Mouse (Mus musculus): Measurements from ENCODE around the gene Fap. TPM values are rescaled to one million over a fixed set of nuclear protein-coding genes. Genes with fewer than 3 reads are reported as not detected.

Fap gene
- polyA plus RNA-seq, 1 experiment from 2014 or later, result 11.7 TPM

GRCm38 (mm10) chr2:62556349-62556748 lies 17.5 kb downstream of the Fap start:
- no peaks in the 10 kb centered on the region for H3K4me1 ChIP-seq (ENCODE audit: control insufficient read depth, insufficient read depth, low read length)
- H3K27me3 ChIP-seq (ENCODE audit: control insufficient read depth, insufficient read depth, low read length), result no peaks in the 10 kb centered on the region
- 93% methylated on average over 9 of the region's 9 CpGs for WGBS
- no peak for ATAC-seq (ENCODE audit: insufficient read depth, low FRiP score, low TSS enrichment)
- no peaks in the 10 kb centered on the region for H3K9me3 ChIP-seq (ENCODE audit: control insufficient read depth, low read length)
- H3K27ac ChIP-seq (ENCODE audit: low read depth, low read length), result no peak overlapping the region
- H3K36me3 ChIP-seq (ENCODE audit: control insufficient read depth, insufficient read depth, low read length), result no peaks in the 10 kb centered on the region
- H3K4me3 ChIP-seq (ENCODE audit: low read depth, low read length), result no peak overlapping the region
- DNase-seq (ENCODE audit: low spot score), result no peak
- H3K4me2 ChIP-seq (ENCODE audit: low read depth), result no peak overlapping the region
- no peak overlapping the region for H3K9ac ChIP-seq (ENCODE audit: low read length)

- no peaks in the 10 kb centered on the region for H3K4me1 ChIP-seq (ENCODE audit: control insufficient read depth, insufficient read depth, low read length)
- no peak overlapping the region for H3K4me2 ChIP-seq (ENCODE audit: low read depth)
- H3K9me3 ChIP-seq (ENCODE audit: control insufficient read depth, low read length), result no peaks in the 10 kb centered on the region
- no peak overlapping the region for H3K27ac ChIP-seq (ENCODE audit: low read depth, low read length)
- no peaks in the 10 kb centered on the region for H3K36me3 ChIP-seq (ENCODE audit: control insufficient read depth, insufficient read depth, low read length)
- no peak overlapping the region for H3K9ac ChIP-seq (ENCODE audit: low read length)
- WGBS, result 86% methylated on average over 3 of the region's 3 CpGs
- ATAC-seq (ENCODE audit: insufficient read depth, low FRiP score, low TSS enrichment) (no peak), DNase-seq (ENCODE audit: low spot score) (no peak)
- no peaks in the 10 kb centered on the region for H3K27me3 ChIP-seq (ENCODE audit: control insufficient read depth, insufficient read depth, low read length)
- H3K4me3 ChIP-seq (ENCODE audit: low read depth, low read length), result no peak overlapping the region
Observed at GRCm38 (mm10) chr2:62549659-62550058, 24.2 kb downstream of the Fap start.

GRCm38 (mm10) chr2:62549131-62549530 lies 24.7 kb downstream of the Fap start:
- no peaks in the 10 kb centered on the region for H3K27me3 ChIP-seq (ENCODE audit: control insufficient read depth, insufficient read depth, low read length)
- no peak for DNase-seq (ENCODE audit: low spot score)
- H3K4me3 ChIP-seq (ENCODE audit: low read depth, low read length), result no peak overlapping the region
- ATAC-seq (ENCODE audit: insufficient read depth, low FRiP score, low TSS enrichment), result no peak
- 90% methylated on average over 4 of the region's 4 CpGs for WGBS
- H3K36me3 ChIP-seq (ENCODE audit: control insufficient read depth, insufficient read depth, low read length), result no peaks in the 10 kb centered on the region
- no peaks in the 10 kb centered on the region for H3K4me1 ChIP-seq (ENCODE audit: control insufficient read depth, insufficient read depth, low read length)
- H3K27ac ChIP-seq (ENCODE audit: low read depth, low read length), result no peak overlapping the region
- H3K9me3 ChIP-seq (ENCODE audit: control insufficient read depth, low read length), result no peaks in the 10 kb centered on the region
- no peak overlapping the region for H3K9ac ChIP-seq (ENCODE audit: low read length)
- H3K4me2 ChIP-seq (ENCODE audit: low read depth), result no peak overlapping the region

DNA sequence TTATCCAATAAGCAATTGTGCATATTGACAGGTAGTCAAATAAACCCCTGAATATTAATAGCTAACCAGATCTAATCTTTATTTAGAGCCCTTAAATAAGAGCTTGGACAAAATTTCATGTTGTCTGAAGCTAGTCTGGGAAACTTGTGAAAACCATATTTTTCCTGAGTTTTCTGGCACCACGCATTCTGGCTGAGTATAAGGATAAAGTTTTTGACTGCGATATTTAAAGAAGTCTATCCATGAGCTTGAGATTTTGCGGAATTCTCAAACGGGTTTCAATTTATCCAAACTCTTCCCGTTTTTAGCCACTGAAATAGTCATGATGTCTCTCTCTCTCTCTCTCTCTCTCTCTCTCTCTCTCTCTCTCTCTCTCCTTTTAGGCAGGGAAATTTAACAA lies 25.8 kb downstream of the Fap start:
- H3K4me3 ChIP-seq (ENCODE audit: low read depth, low read length), result no peak overlapping the region
- DNase-seq (ENCODE audit: low spot score) (no peak), ATAC-seq (ENCODE audit: insufficient read depth, low FRiP score, low TSS enrichment) (no peak)
- WGBS, result 93% methylated on average over 5 of the region's 5 CpGs
- H3K4me2 ChIP-seq (ENCODE audit: low read depth), result no peak overlapping the region
- no peaks in the 10 kb centered on the region for H3K4me1 ChIP-seq (ENCODE audit: control insufficient read depth, insufficient read depth, low read length)
- H3K9ac ChIP-seq (ENCODE audit: low read length), result no peak overlapping the region
- H3K27ac ChIP-seq (ENCODE audit: low read depth, low read length), result no peak overlapping the region
- H3K36me3 ChIP-seq (ENCODE audit: control insufficient read depth, insufficient read depth, low read length), result no peaks in the 10 kb centered on the region
- H3K27me3 ChIP-seq (ENCODE audit: control insufficient read depth, insufficient read depth, low read length), result no peaks in the 10 kb centered on the region
- no peaks in the 10 kb centered on the region for H3K9me3 ChIP-seq (ENCODE audit: control insufficient read depth, low read length)

DNA sequence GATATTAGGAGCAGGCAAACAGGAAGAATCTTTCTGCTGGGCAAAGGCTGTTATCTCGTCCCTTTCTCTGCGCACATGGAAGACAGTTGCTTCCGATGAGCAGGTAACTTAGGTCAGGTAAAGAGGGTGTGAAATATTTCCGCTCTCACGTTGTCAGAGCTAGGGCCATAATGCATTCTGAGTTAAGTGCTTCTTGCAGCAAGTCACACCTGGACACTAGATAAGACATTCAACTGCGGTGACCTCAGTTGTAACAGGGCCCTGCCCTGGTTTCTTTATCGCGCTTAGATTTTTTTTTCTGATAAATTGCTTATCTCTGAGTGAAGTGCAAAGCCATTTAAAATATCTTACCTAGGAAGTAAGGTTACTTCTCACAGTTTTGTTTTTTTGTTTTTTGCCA lies 38.4 kb downstream of the Fap start:
- Histone ChIP-seq H3K9me3 (ENCODE audit: control insufficient read depth, low read length) (no peaks in the 10 kb centered on the region), H3K4me2 (ENCODE audit: low read depth) (no peak overlapping the region), H3K4me3 (ENCODE audit: low read depth, low read length) (no peak overlapping the region), H3K36me3 (ENCODE audit: control insufficient read depth, insufficient read depth, low read length) (no peaks in the 10 kb centered on the region), H3K27ac (ENCODE audit: low read depth, low read length) (no peak overlapping the region), H3K27me3 (ENCODE audit: control insufficient read depth, insufficient read depth, low read length) (no peaks in the 10 kb centered on the region), H3K4me1 (ENCODE audit: control insufficient read depth, insufficient read depth, low read length) (no peaks in the 10 kb centered on the region), H3K9ac (ENCODE audit: low read length) (no peak overlapping the region)
- ATAC-seq (ENCODE audit: insufficient read depth, low FRiP score, low TSS enrichment), result no peak
- WGBS, result 96% methylated on average over 8 of the region's 8 CpGs
- DNase-seq (ENCODE audit: low spot score), result no peak

DNA sequence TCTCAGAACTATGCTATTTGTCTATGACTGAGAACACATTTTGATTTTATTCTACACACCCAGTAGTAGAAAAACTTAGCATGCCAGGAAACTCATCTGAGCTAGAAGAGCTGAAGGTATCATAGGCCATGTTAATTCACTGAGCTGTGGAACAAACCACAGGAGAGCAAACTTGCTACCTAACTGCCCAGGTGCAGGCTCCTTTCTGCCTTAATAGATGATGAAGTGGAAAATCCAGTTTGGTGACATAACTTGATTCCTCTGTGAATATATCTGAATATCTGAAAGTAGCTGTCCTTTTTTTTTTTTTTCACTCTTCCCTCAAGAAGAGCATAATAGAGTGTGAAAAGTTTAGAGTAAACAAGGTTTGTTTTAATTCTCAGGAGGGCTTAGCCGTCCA lies 42.8 kb downstream of the Fap start:
- Histone ChIP-seq H3K27me3 (ENCODE audit: control insufficient read depth, insufficient read depth, low read length) (no peaks in the 10 kb centered on the region), H3K4me1 (ENCODE audit: control insufficient read depth, insufficient read depth, low read length) (no peaks in the 10 kb centered on the region), H3K9ac (ENCODE audit: low read length) (no peak overlapping the region), H3K27ac (ENCODE audit: low read depth, low read length) (no peak overlapping the region), H3K4me3 (ENCODE audit: low read depth, low read length) (no peak overlapping the region), H3K36me3 (ENCODE audit: control insufficient read depth, insufficient read depth, low read length) (no peaks in the 10 kb centered on the region), H3K4me2 (ENCODE audit: low read depth) (no peak overlapping the region), H3K9me3 (ENCODE audit: control insufficient read depth, low read length) (no peaks in the 10 kb centered on the region)
- ATAC-seq (ENCODE audit: insufficient read depth, low FRiP score, low TSS enrichment) (no peak), DNase-seq (ENCODE audit: low spot score) (no peak)
- 71% methylated on average over 1 of the region's 1 CpGs for WGBS

DNA sequence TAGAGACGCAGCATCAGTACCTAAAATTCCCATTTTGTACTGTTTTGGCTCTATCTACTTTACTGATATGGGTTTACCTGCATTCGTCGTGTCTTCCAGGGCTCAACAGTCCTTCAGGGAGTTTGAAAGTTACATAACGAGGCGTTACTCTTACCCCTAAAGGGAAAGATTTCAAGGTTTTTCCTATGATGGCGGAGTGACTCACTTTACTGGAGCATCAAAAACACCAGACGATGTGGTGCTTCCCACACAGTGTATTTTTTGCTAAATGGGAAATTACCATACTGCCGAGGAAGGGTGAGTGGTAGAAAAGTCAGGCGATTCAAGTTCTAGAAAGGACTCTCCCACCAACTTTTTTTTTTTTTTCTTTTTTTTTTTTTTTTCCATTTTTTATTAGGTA lies 47.5 kb downstream of the Fap start:
- H3K27ac ChIP-seq (ENCODE audit: low read depth, low read length), result no peak overlapping the region
- ATAC-seq (ENCODE audit: insufficient read depth, low FRiP score, low TSS enrichment) (no peak), DNase-seq (ENCODE audit: low spot score) (no peak)
- H3K9ac ChIP-seq (ENCODE audit: low read length), result no peak overlapping the region
- 95% methylated on average over 9 of the region's 9 CpGs for WGBS
- no peaks in the 10 kb centered on the region for H3K27me3 ChIP-seq (ENCODE audit: control insufficient read depth, insufficient read depth, low read length)
- no peaks in the 10 kb centered on the region for H3K4me1 ChIP-seq (ENCODE audit: control insufficient read depth, insufficient read depth, low read length)
- no peaks in the 10 kb centered on the region for H3K36me3 ChIP-seq (ENCODE audit: control insufficient read depth, insufficient read depth, low read length)
- no peaks in the 10 kb centered on the region for H3K9me3 ChIP-seq (ENCODE audit: control insufficient read depth, low read length)
- no peak overlapping the region for H3K4me2 ChIP-seq (ENCODE audit: low read depth)
- no peak overlapping the region for H3K4me3 ChIP-seq (ENCODE audit: low read depth, low read length)

DNA sequence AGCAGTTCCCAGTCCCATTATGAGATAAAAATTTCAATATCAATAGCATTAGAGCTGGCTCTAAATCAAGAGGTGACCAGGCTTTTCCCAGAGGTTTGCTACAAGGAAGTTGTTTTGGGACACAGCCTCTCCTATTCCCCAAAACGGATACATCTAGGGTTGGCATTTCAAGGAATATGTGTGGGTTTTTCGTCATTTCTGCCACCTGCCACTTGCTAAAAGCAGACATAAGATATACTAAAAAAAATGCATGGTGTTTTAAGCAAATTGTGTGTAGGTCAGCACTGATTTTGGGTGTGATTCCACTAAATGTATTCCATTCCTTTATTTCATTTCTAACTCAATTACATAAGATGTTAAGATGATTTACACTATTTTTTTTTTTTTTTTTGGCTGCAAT lies 56.1 kb downstream of the Fap start:
- no peaks in the 10 kb centered on the region for H3K27me3 ChIP-seq (ENCODE audit: control insufficient read depth, insufficient read depth, low read length)
- no peaks in the 10 kb centered on the region for H3K9me3 ChIP-seq (ENCODE audit: control insufficient read depth, low read length)
- no peak for DNase-seq (ENCODE audit: low spot score)
- H3K4me1 ChIP-seq (ENCODE audit: control insufficient read depth, insufficient read depth, low read length), result no peaks in the 10 kb centered on the region
- no peak overlapping the region for H3K9ac ChIP-seq (ENCODE audit: low read length)
- 83% methylated on average over 2 of the region's 2 CpGs for WGBS
- H3K27ac ChIP-seq (ENCODE audit: low read depth, low read length), result no peak overlapping the region
- H3K36me3 ChIP-seq (ENCODE audit: control insufficient read depth, insufficient read depth, low read length), result no peaks in the 10 kb centered on the region
- no peak overlapping the region for H3K4me3 ChIP-seq (ENCODE audit: low read depth, low read length)
- no peak for ATAC-seq (ENCODE audit: insufficient read depth, low FRiP score, low TSS enrichment)
- H3K4me2 ChIP-seq (ENCODE audit: low read depth), result no peak overlapping the region

GRCm38 (mm10) chr2:62514477-62514876 lies 59.4 kb downstream of the Fap start:
- H3K9me3 ChIP-seq (ENCODE audit: control insufficient read depth, low read length), result no peaks in the 10 kb centered on the region
- ATAC-seq (ENCODE audit: insufficient read depth, low FRiP score, low TSS enrichment) (no peak), DNase-seq (ENCODE audit: low spot score) (no peak)
- no peak overlapping the region for H3K4me2 ChIP-seq (ENCODE audit: low read depth)
- no peak overlapping the region for H3K27ac ChIP-seq (ENCODE audit: low read depth, low read length)
- no peaks in the 10 kb centered on the region for H3K27me3 ChIP-seq (ENCODE audit: control insufficient read depth, insufficient read depth, low read length)
- 85% methylated on average over 6 of the region's 6 CpGs for WGBS
- no peaks in the 10 kb centered on the region for H3K4me1 ChIP-seq (ENCODE audit: control insufficient read depth, insufficient read depth, low read length)
- H3K9ac ChIP-seq (ENCODE audit: low read length), result no peak overlapping the region
- H3K4me3 ChIP-seq (ENCODE audit: low read depth, low read length), result no peak overlapping the region
- no peaks in the 10 kb centered on the region for H3K36me3 ChIP-seq (ENCODE audit: control insufficient read depth, insufficient read depth, low read length)

Data from neural tube, embryonic 11.5 days (tissue).